Mouse (Mus musculus) kidney, adult 2 months (tissue): Measurements from ENCODE around the gene Lancl3.

Experiments used
- CTCF ChIP-seq: fragments of 200-500 bp; conservative IDR thresholded peaks from 2 replicates; pipeline ENCODE4 v1.5.1; 2011; ENCODE audit warnings: low read depth, mild to moderate bottlenecking, control low read depth, low read length, moderate library complexity, mixed read lengths; ENCODE audit not compliant: insufficient read depth, insufficient read length
- POLR2A ChIP-seq: fragments of 200-500 bp; IDR thresholded peaks from one replicate; pipeline ENCODE4 v1.6.1; 2011; ENCODE audit warnings: low read depth, low read length, control low read depth

DNA sequence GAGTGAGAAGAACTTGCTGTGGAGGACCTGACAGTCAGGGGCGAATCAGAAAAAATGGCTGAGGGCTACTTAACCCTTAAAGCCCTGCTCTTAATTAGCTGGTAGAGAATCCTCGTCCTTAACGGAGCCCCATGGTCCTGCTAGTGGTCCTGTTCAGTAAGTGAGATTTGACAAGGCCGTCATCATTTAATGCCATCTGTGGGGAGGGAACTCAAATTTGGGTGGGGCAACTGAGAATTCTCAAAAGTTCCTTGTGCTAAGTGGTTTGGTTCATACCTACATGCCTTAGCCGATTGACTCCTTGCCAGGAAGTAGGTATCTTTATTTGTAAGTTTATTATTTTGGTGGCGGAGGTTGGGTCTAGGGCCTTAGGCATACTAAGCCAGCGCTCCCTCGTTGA, 74.6 kb downstream of the Lancl3 start:
- TF ChIP-seq CTCF, result no peak
- no peak for TF ChIP-seq POLR2A
